ENCODE assay signal across 8 mouse cellular contexts in the genomic region with DNA sequence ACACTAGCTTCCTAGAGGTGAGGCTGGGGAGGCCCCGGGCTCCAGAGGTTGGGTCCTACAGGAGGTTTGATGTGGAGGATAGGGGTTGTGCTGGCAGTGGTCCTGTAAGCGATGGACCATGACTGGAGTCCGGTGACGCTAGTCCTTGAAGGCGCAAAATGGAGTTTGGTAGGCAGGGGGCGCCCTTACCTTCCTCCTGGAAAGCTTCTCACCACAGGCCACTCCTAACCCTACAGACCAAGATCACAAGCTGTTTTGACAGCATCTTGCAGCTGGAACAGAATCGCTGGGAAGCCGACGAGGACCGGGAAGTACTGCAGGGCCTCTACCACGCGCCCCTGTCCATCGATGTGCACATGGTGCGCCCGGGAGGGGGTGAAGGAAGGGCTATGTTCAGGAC. TPM values are rescaled to one million over a fixed set of nuclear protein-coding genes. Genes with fewer than 3 reads are reported as not detected.
DNase-seq lines count a peak whose midpoint lies in the region; ATAC-seq and TF ChIP-seq lines count a peak whose summit lies in the region.

No protein-coding gene starts in this region.

- no peak overlapping the region for H3K27ac ChIP-seq in embryonic facial prominence, embryonic 14.5 days (replicated peaks; ENCODE audit: low read depth, low read length)
- H3K27ac ChIP-seq in heart, postnatal 0 days (ENCODE audit: low read depth): no peak overlapping the region
- H3K27ac ChIP-seq in liver, postnatal 0 days (ENCODE audit: low read depth): no peak overlapping the region
- H3K27ac ChIP-seq in neural tube, embryonic 15.5 days (replicated peaks): no peak overlapping the region
- H3K27ac ChIP-seq in thymus, adult 2 months (ENCODE audit: control insufficient read depth, insufficient read depth, low read length): no peak overlapping the region

- no peak overlapping the region for H3K4me3 ChIP-seq in embryonic facial prominence, embryonic 14.5 days (ENCODE audit: low read depth, low read length)
- no peak overlapping the region for H3K4me3 ChIP-seq in heart, postnatal 0 days (ENCODE audit: low read depth, low read length)
- H3K4me3 ChIP-seq in liver, postnatal 0 days (ENCODE audit: low read depth, low read length): no peak overlapping the region
- no peak overlapping the region for H3K4me3 ChIP-seq in neural tube, embryonic 15.5 days (replicated peaks)
- H3K4me3 ChIP-seq in thymus, adult 2 months (ENCODE audit: control insufficient read depth, insufficient read depth, low read length): no peak overlapping the region

- H3K27me3 ChIP-seq in embryonic facial prominence, embryonic 14.5 days (replicated peaks; ENCODE audit: control insufficient read depth, insufficient read depth, low read length): peaks cover 72% of the 10 kb centered on the region
- peaks cover 60% of the 10 kb centered on the region for H3K27me3 ChIP-seq in heart, postnatal 0 days (ENCODE audit: control insufficient read depth, insufficient read depth, low read length)
- H3K27me3 ChIP-seq in liver, postnatal 0 days (ENCODE audit: insufficient read depth, low read length): peaks cover 56% of the 10 kb centered on the region
- H3K27me3 ChIP-seq in neural tube, embryonic 15.5 days (replicated peaks): peaks cover 84% of the 10 kb centered on the region
- peaks cover 11% of the 10 kb centered on the region for H3K27me3 ChIP-seq in thymus, adult 2 months (ENCODE audit: control insufficient read depth, insufficient read depth, low read length)

- peaks cover 38% of the 10 kb centered on the region for H3K4me1 ChIP-seq in embryonic facial prominence, embryonic 14.5 days (ENCODE audit: control insufficient read depth, insufficient read depth, low read length)
- peaks cover 31% of the 10 kb centered on the region for H3K4me1 ChIP-seq in heart, postnatal 0 days (ENCODE audit: control insufficient read depth, insufficient read depth)
- H3K4me1 ChIP-seq in liver, postnatal 0 days (ENCODE audit: insufficient read depth): peaks cover 33% of the 10 kb centered on the region
- H3K4me1 ChIP-seq in neural tube, embryonic 15.5 days: peaks cover 52% of the 10 kb centered on the region
- H3K4me1 ChIP-seq in thymus, adult 2 months (replicated peaks; ENCODE audit: control insufficient read depth, insufficient read depth, low read length): no peaks in the 10 kb centered on the region

- peak; percentile 81 for TF ChIP-seq CTCF in heart, postnatal 0 days (IDR thresholded peaks at IDR 0.05; ENCODE audit: low read depth)
- TF ChIP-seq CTCF in liver, postnatal 0 days (IDR thresholded peaks at IDR 0.05; ENCODE audit: low read depth): peak; percentile 91
- no peak for TF ChIP-seq CTCF in thymus, adult 2 months (IDR thresholded peaks at IDR 0.05; ENCODE audit: borderline replicate concordance, control insufficient read depth, extremely low read depth, insufficient read depth, low read length, poor library complexity)

- H3K36me3 ChIP-seq in embryonic facial prominence, embryonic 14.5 days (ENCODE audit: control insufficient read depth, insufficient read depth, low read length): no peaks in the 10 kb centered on the region
- no peaks in the 10 kb centered on the region for H3K36me3 ChIP-seq in heart, postnatal 0 days (replicated peaks; ENCODE audit: control insufficient read depth, insufficient read depth, low read length)
- H3K36me3 ChIP-seq in liver, postnatal 0 days (replicated peaks; ENCODE audit: insufficient read depth, low read length): peaks cover 2% of the 10 kb centered on the region; the same call in 1 of the 2 replicates
- no peaks in the 10 kb centered on the region for H3K36me3 ChIP-seq in neural tube, embryonic 15.5 days
- H3K36me3 ChIP-seq in thymus, adult 2 months (ENCODE audit: control insufficient read depth, insufficient read depth, low read length): no peaks in the 10 kb centered on the region

- no peak for ATAC-seq in embryonic facial prominence, embryonic 14.5 days (ENCODE audit: low read depth)
- 0 out of 2 replicates have a peak, but pooled peaks have one; percentile 22 for ATAC-seq in heart, postnatal 0 days (ENCODE audit: insufficient read depth, low read depth)
- ATAC-seq in liver, postnatal 0 days: peak; percentile 31
- no peak; the same call in 1 of the 2 replicates for ATAC-seq in neural tube, embryonic 15.5 days (ENCODE audit: low FRiP score)

- peak overlapping the region; percentile 16; the same call in 1 of the 2 replicates for H3K4me2 ChIP-seq in embryonic facial prominence, embryonic 14.5 days (ENCODE audit: low read depth, low read length)
- no peak overlapping the region for H3K4me2 ChIP-seq in heart, postnatal 0 days (ENCODE audit: low read depth, low read length)
- H3K4me2 ChIP-seq in liver, postnatal 0 days (ENCODE audit: low read depth, low read length): no peak overlapping the region
- H3K4me2 ChIP-seq in neural tube, embryonic 15.5 days: 0 out of 2 replicates have a peak overlapping the region, but pooled peaks have one; percentile 13

- no peaks in the 10 kb centered on the region for H3K9me3 ChIP-seq in embryonic facial prominence, embryonic 14.5 days (ENCODE audit: control insufficient read depth, low read length)
- H3K9me3 ChIP-seq in heart, postnatal 0 days (replicated peaks; ENCODE audit: control insufficient read depth, low read length): no peaks in the 10 kb centered on the region
- no peaks in the 10 kb centered on the region for H3K9me3 ChIP-seq in liver, postnatal 0 days (ENCODE audit: low read length)
- no peaks in the 10 kb centered on the region for H3K9me3 ChIP-seq in neural tube, embryonic 15.5 days (replicated peaks)

- no peak for TF ChIP-seq EP300 in heart, postnatal 0 days (IDR thresholded peaks at IDR 0.05; ENCODE audit: low read depth)
- TF ChIP-seq EP300 in liver, postnatal 0 days (IDR thresholded peaks at IDR 0.05; ENCODE audit: low read depth): no peak

- no peak for TF ChIP-seq POLR2A in thymus, adult 2 months (IDR thresholded peaks at IDR 0.05; ENCODE audit: control insufficient read depth, extremely low read depth, insufficient read depth, low read length, poor library complexity)

- peak; percentile 94 for DNase-seq in 3T3-L1 (ENCODE audit: low read depth, low spot score)
- peak; percentile 86 to 90 for DNase-seq in adrenal gland, postnatal 36 days
- DNase-seq in embryonic facial prominence, embryonic 14.5 days (ENCODE audit: low spot score): peak; percentile 82
- peak; percentile 69 for DNase-seq in heart, postnatal 0 days (ENCODE audit: low spot score)
- DNase-seq in kidney, postnatal 14 days: peak; percentile 93
- peak; percentile 88 for DNase-seq in liver, postnatal 0 days
- peak; percentile 61 for DNase-seq in thymus, adult 2 months

- H3K9ac ChIP-seq in embryonic facial prominence, embryonic 14.5 days (ENCODE audit: low read depth, low read length): no peak overlapping the region
- no peak overlapping the region for H3K9ac ChIP-seq in heart, postnatal 0 days (replicated peaks; ENCODE audit: low read depth, low read length)
- no peak overlapping the region for H3K9ac ChIP-seq in liver, postnatal 0 days (replicated peaks)
- no peak overlapping the region for H3K9ac ChIP-seq in neural tube, embryonic 15.5 days (replicated peaks)

- WGBS in embryonic facial prominence, embryonic 14.5 days: 5% methylated on average over 15 of the region's 15 CpGs
- 3% methylated on average over 15 of the region's 15 CpGs for WGBS in heart, postnatal 0 days
- WGBS in liver, postnatal 0 days (ENCODE audit: insufficient replicate concordance): 13% methylated on average over 15 of the region's 15 CpGs
- 5% methylated on average over 15 of the region's 15 CpGs for WGBS in neural tube, embryonic 15.5 days
- WGBS in thymus, adult 2 months: 8% methylated on average over 15 of the region's 15 CpGs

RNA-seq across cellular contexts. Expression of gene Exoc3l4, which starts 8.4 kb away (rescaled TPM):
- 1 to 10 TPM; 4.8 to 6.7 TPM for total RNA-seq in adrenal gland, postnatal 36 days (2021)
- polyA plus RNA-seq in embryonic facial prominence, embryonic 14.5 days (2014; fragmentation: Nextera tagmentation; extraction: Ambion mirVana): 8.7 and 9.4 TPM in 2 replicates
- total RNA-seq in heart, postnatal 0 days (2014; rRNA removed; ENCODE audit: low replicate concordance): 7.9 and 51.6 TPM in 2 replicates
- polyA plus RNA-seq in heart, postnatal 0 days (2015; fragmentation: Nextera tagmentation; extraction: Ambion mirVana): 8.5 and 9.8 TPM in 2 replicates
- 13.7 TPM in 2 replicates for polyA plus RNA-seq in liver, postnatal 0 days (2015; fragmentation: Nextera tagmentation; extraction: Ambion mirVana)
- 1.9 and 11.8 TPM in 2 replicates for polyA plus RNA-seq in neural tube, embryonic 15.5 days (2015; fragmentation: Nextera tagmentation; extraction: Ambion mirVana)
- polyA plus RNA-seq in thymus, adult 2 months (2012; rRNA removed): 31.0 and 41.5 TPM in 2 replicates

RNA-seq across cellular contexts. Expression of gene Tnfaip2, which starts 17.0 kb away (rescaled TPM):
- 10 to 100 TPM; 13.9 to 14.3 TPM for total RNA-seq in adrenal gland, postnatal 36 days (2021)
- polyA plus RNA-seq in embryonic facial prominence, embryonic 14.5 days (2014; fragmentation: Nextera tagmentation; extraction: Ambion mirVana): 9.8 and 11.7 TPM in 2 replicates
- 12.5 and 14.8 TPM in 2 replicates for total RNA-seq in heart, postnatal 0 days (2014; rRNA removed; ENCODE audit: low replicate concordance)
- polyA plus RNA-seq in heart, postnatal 0 days (2015; fragmentation: Nextera tagmentation; extraction: Ambion mirVana): 8.9 and 9.5 TPM in 2 replicates
- 72.0 and 79.5 TPM in 2 replicates for polyA plus RNA-seq in liver, postnatal 0 days (2015; fragmentation: Nextera tagmentation; extraction: Ambion mirVana)
- 1.00 and 3.3 TPM in 2 replicates for polyA plus RNA-seq in neural tube, embryonic 15.5 days (2015; fragmentation: Nextera tagmentation; extraction: Ambion mirVana)
- polyA plus RNA-seq in thymus, adult 2 months (2012; rRNA removed): 18.9 and 27.9 TPM in 2 replicates

RNA-seq across cellular contexts. Expression of gene Lbhd2, which starts 18.6 kb away (rescaled TPM):
- under 1 TPM in 1 of 2 experiments, not detected in 1; 0.59 TPM for total RNA-seq in adrenal gland, postnatal 36 days (2021)
- polyA plus RNA-seq in embryonic facial prominence, embryonic 14.5 days (2014; fragmentation: Nextera tagmentation; extraction: Ambion mirVana): 5.5 and 5.8 TPM in 2 replicates
- not detected in 2 replicates for total RNA-seq in heart, postnatal 0 days (2014; rRNA removed; ENCODE audit: low replicate concordance)
- not detected in 2 replicates for polyA plus RNA-seq in heart, postnatal 0 days (2015; fragmentation: Nextera tagmentation; extraction: Ambion mirVana)
- polyA plus RNA-seq in liver, postnatal 0 days (2015; fragmentation: Nextera tagmentation; extraction: Ambion mirVana): 0.22 TPM in 2 replicates
- 1.4 and 2.8 TPM in 2 replicates for polyA plus RNA-seq in neural tube, embryonic 15.5 days (2015; fragmentation: Nextera tagmentation; extraction: Ambion mirVana)
- 1.4 and 1.9 TPM in 2 replicates for polyA plus RNA-seq in thymus, adult 2 months (2012; rRNA removed)

RNA-seq across cellular contexts. Expression of gene Cdc42bpb, which starts 47.7 kb away (rescaled TPM):
- 100 to 1,000 TPM; 112 to 153 TPM for total RNA-seq in adrenal gland, postnatal 36 days (2021)
- polyA plus RNA-seq in embryonic facial prominence, embryonic 14.5 days (2014; fragmentation: Nextera tagmentation; extraction: Ambion mirVana): 37.7 and 41.5 TPM in 2 replicates
- total RNA-seq in heart, postnatal 0 days (2014; rRNA removed; ENCODE audit: low replicate concordance): 119 and 147 TPM in 2 replicates
- polyA plus RNA-seq in heart, postnatal 0 days (2015; fragmentation: Nextera tagmentation; extraction: Ambion mirVana): 13.9 and 18.2 TPM in 2 replicates
- polyA plus RNA-seq in liver, postnatal 0 days (2015; fragmentation: Nextera tagmentation; extraction: Ambion mirVana): 8.0 and 8.6 TPM in 2 replicates
- 30.2 and 33.7 TPM in 2 replicates for polyA plus RNA-seq in neural tube, embryonic 15.5 days (2015; fragmentation: Nextera tagmentation; extraction: Ambion mirVana)
- polyA plus RNA-seq in thymus, adult 2 months (2012; rRNA removed): 59.2 and 62.1 TPM in 2 replicates

Comparison
In these comparisons a context has a peak if more than half of its experiments do, and no peak if none do; other contexts are left out.
1. ATAC-seq: peak in heart, postnatal 0 days (single experiment) and liver, postnatal 0 days (single experiment); none in embryonic facial prominence, embryonic 14.5 days (single experiment) and neural tube, embryonic 15.5 days (single experiment).
2. H3K4me2 ChIP-seq: peak in embryonic facial prominence, embryonic 14.5 days (single experiment) and neural tube, embryonic 15.5 days (single experiment); none in heart, postnatal 0 days (single experiment) and liver, postnatal 0 days (single experiment).
3. Peak in every context shown above with its lines, with median percentiles within 50 percentile points of each other: DNase-seq.